Mouse (Mus musculus) lung, postnatal 10 days (tissue): ENCODE measurements around the gene Map10.
A peak's percentile ranks its signal among the peaks of the same experiment; 100 is the strongest.

Source experiments
- DNase-seq: peaks from one replicate; pipeline ENCODE4 v3.0.0; 2021

Gene Map10

GRCm38 (mm10) chr8:125670906-125671305 is 1.3 kb downstream of the Map10 start:
- no peak for DNase-seq

- DNase-seq: no peak
These were observed 1.8 kb downstream of the Map10 start for GRCm38 (mm10) chr8:125671371-125671770.

- DNase-seq: no peak
These were observed 6.2 kb downstream of the Map10 start for GRCm38 (mm10) chr8:125675796-125676195.

GRCm38 (mm10) chr8:125677484-125677883 is 7.9 kb downstream of the Map10 start:
- no peak for DNase-seq

GRCm38 (mm10) chr8:125678854-125679648 is 9.4 kb downstream of the Map10 start:
- no peak for DNase-seq

GRCm38 (mm10) chr8:125680851-125681408 is 11.3 kb downstream of the Map10 start:
- DNase-seq: no peak

DNA sequence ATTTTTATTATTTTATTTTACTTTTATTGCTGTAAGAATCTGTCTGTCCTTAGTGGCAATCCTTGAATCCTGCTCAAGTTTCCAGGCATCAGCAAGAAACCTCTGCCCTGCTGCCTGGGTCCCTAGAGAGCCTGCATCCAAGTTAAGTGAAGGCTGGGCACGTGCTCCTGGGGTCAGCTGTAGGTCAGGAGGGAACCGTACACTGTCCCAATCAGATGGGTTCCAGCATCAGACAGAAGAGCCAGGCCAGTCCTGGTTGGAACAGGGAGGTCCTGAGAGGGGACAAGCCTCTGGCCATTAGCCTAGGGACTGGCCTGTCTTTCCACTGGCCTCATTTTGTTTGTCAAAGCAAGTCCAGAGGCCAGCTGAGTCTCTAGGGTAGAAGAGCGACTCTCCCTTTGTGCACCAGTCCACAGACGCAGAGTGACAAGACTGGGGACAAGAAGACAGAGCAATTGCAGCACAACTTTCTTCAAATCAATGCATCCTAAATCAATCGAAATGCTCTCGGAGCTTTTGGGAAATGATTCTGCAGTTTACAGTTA is 15.7 kb downstream of the Map10 start:
- DNase-seq: no peak

GRCm38 (mm10) chr8:125686221-125686865 is 16.7 kb downstream of the Map10 start:
- no peak for DNase-seq

- DNase-seq: no peak
These were observed 20.7 kb downstream of the Map10 start for GRCm38 (mm10) chr8:125690166-125690915.

GRCm38 (mm10) chr8:125690961-125691360 is 21.3 kb downstream of the Map10 start:
- no peak for DNase-seq

DNA sequence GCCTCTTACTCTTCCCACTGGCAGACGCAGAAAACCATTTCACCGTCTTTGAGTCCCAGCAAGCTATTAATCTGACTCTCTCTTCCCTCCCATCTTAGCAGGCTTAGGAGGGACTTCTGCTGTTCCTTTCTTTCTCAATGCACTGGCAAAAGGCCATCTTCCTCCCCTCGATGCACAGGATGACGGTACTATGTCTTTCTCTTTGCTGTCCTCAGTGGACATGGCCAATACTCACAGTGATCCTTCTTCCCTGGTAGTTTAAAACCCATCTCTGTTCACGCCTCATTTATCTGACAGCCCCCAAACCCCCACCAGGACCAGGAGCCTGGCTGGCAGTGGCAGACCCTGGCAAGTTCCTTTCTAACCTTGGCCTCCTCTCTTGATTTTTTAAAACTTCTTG is 22.8 kb downstream of the Map10 start:
- peak; percentile 20 for DNase-seq

- DNase-seq: no peak
These were observed 23.6 kb downstream of the Map10 start for GRCm38 (mm10) chr8:125693197-125693596.

- DNase-seq: no peak
These were observed 26.3 kb downstream of the Map10 start for GRCm38 (mm10) chr8:125695951-125696350.

DNA sequence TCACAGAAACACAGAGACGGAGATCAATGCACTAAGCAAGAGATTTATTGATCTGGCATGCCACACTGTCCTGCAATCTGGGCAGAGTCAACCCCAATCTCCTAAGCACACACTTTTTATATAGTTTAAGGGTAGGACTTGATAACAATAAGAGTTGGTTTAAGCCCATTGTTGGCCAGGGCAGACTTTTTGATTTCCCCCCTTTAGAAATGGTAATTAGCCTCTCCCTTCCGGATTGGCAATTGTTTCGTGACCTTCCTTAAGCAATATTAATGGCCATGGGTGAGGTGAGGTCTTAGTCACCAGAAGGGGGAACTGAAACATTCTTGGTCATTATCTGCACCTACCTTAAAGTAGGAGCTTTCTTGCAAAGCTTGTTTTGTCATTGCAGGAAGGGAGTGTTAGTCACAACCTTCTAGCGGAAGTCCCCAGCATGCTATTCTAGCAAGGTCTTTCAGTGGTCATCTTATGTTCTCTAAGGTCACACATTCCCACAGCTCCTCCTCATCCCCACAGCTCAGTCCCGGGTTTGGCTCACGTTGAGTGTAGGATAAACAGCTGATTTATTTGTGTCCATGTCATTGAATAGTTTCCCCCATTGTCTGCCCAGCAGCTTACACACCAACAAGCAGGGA is 29.9 kb downstream of the Map10 start:
- peak; percentile 27 for DNase-seq

GRCm38 (mm10) chr8:125700407-125700806 is 30.8 kb downstream of the Map10 start:
- no peak for DNase-seq

DNA sequence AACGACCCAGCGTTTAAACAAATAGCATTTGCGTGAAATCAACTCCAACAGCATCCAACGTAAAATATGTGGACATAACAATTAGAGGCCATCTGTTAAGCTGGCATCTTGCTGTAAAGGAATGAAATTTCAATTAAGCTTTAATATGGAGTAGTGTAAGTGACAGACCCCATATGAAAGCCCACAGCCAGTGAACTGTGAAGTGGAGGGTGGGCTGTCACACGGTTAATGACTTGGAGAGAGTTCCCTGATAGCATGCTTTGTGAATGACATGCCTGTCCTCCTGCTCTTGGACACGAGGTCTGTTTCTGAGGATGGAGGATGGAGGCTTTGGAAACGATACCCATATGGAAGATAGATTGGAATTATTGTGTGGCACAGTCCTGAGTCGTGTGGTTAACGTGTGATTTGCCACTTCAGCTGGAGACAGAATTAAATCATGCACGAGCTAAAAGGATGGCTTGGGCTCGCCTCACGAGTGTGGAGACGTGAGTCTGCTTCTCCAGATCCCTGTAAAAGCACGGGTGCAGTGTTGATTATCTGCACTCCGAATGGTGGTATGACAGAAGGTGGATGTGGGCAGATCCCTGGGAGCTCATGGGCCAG is 33.4 kb downstream of the Map10 start:
- no peak for DNase-seq

DNA sequence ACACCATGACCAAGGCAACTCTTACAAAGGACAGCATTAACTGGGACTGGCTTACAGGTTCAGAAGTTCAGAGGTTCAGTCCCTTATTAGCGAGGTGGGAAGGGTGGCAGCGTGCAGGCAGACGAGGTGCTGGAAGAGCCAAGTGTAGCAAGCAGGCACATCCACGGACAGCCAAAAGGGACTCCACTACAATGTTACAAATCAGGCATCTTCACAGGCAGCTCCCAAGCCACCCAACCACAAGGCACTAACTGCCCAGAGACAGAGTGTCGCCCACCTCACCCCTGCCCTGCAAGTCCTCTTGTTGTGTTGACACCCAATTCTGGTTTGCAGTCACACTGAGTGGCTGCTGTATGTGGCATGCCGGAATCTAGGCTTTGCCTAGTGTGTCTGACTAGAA is 34.8 kb downstream of the Map10 start:
- no peak for DNase-seq

DNA sequence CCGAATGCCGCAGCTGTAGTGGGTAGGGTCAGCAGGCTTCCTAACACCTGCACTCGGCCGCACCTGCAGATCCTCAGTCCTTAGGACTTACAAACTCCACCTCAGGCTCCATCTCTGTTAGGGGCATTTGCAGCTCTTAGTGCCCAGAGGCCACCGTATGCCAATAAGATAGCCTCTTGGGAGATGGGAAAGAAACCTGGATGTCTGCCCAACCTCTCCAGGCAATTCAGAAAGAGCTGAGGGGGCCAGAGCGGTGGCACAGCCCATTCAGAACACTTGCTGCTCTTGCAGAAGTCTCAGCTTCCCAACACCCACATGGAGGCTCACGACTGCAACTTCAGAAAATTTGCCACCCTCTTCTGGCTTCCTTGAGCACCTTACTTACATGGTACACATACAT is 36.2 kb downstream of the Map10 start:
- DNase-seq: no peak

- DNase-seq: no peak
These were observed 39.6 kb downstream of the Map10 start for GRCm38 (mm10) chr8:125709171-125709570.

DNA sequence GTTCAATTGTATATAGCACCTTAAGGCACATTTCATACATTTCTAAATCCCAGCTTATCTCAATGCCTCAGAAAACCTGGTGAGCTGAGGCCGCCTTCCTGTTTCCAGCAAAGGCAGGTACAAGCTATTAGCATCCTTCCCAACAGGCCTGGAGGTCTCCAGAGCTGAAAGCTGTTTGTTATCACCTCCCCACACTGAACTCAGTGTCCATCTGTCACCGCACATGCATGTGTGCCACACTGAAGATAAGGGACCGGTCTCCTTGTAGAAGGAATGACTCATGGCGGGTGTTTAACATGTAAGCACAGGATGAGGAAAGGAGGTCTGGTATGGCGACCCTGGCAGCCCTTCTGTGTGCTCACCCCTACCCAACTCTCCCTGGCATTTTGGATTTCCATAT is 41.9 kb downstream of the Map10 start:
- DNase-seq: no peak

DNA sequence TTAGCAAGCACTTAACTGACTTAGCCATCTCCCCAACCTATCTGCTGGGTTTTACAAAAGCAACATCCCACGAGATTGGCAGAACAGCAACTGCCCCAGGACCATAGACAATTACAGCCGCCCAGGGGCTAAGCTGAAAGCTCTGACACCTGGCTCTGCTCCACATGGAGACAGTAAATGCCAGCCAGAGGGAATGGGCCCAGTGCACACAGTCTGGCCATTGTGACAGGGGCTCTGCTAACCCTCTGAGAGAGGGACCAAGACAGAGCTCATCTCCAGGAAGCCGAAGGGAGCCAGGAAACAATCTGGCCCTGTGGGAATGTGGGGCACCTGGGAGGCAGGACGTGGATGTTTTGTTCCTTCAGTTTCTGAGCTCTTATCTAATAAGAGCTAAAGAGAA is 46.6 kb downstream of the Map10 start:
- no peak for DNase-seq

GRCm38 (mm10) chr8:125716613-125717012 is 47.0 kb downstream of the Map10 start:
- DNase-seq: no peak
